In the genomic region with DNA sequence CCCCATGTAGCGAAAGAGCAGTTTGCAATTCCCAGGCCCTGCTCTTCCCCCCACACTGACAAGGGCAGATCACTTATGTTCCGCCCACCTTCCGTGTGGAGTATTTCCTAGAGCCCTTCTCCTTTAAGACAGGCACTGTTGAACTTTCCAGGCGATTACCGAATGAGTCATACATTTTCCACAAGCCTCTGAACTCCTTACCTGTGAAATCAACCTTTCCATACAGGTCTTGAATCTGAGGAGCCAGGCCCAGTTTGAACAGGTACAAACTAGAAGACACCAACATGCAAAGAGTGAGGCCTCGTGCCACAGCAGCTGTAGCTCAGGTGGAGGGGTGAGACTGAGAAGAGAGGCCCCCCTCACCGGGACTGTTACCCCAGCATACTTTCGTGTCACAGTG, we compare ENCODE assay signal across 14 mouse cellular contexts.
DNase-seq lines count a peak whose midpoint lies in the region; ATAC-seq and TF ChIP-seq lines count a peak whose summit lies in the region.
"Had no signal": no experiment of that assay in that cellular context is flagged by ENCODE, and none has a peak within 500 bp of the region (broad histone marks: within the 10 kb centered on the region; RNA-seq: fewer than 3 reads in every experiment).

No protein-coding gene starts in this region.

- 66% methylated on average over 8 of the region's 8 CpGs for WGBS in lung, embryonic 14.5 days
- WGBS in intestine, postnatal 0 days = 52% methylated on average over 8 of the region's 8 CpGs

- no peak overlapping the region for H3K4me2 ChIP-seq in lung, embryonic 14.5 days
- no peak overlapping the region for H3K4me2 ChIP-seq in intestine, postnatal 0 days (replicated peaks; ENCODE audit: low read depth)
- H3K4me2 ChIP-seq: forebrain, embryonic 13.5 days; midbrain, embryonic 13.5 days; neural tube, embryonic 13.5 days had no signal

- no peak for TF ChIP-seq CTCF in lung, embryonic 14.5 days (IDR thresholded peaks at IDR 0.05; ENCODE audit: low read depth)
- TF ChIP-seq CTCF in intestine, postnatal 0 days (IDR thresholded peaks at IDR 0.05; ENCODE audit: low read depth) = no peak

- peak; percentile 57 for DNase-seq in lung, embryonic 14.5 days
- DNase-seq in lung, postnatal 4 days = no peak
- peak; percentile 35 to 65 for DNase-seq in kidney, postnatal 36 days
- DNase-seq in neural tube, embryonic 10.5 days (ENCODE audit: extremely low spot score, low spot score) = no peak
- DNase-seq in layer of hippocampus, adult 8-10 months (ENCODE audit: low spot score in 2 of 2) = no peak
- DNase-seq: cerebellum, adult 9-10 months; layer of hippocampus, adult 9-11 months; thymus, postnatal 25 days had no signal

- no peak overlapping the region for H3K9ac ChIP-seq in lung, embryonic 14.5 days
- no peak overlapping the region for H3K9ac ChIP-seq in intestine, postnatal 0 days (ENCODE audit: low read depth, low read length)
- H3K9ac ChIP-seq: forebrain, embryonic 13.5 days; midbrain, embryonic 13.5 days; neural tube, embryonic 13.5 days had no signal

- H3K9me3 ChIP-seq in lung, embryonic 14.5 days (ENCODE audit: low read depth, low read length) = no peaks in the 10 kb centered on the region
- no peaks in the 10 kb centered on the region for H3K9me3 ChIP-seq in intestine, postnatal 0 days (ENCODE audit: control insufficient read depth)
- H3K9me3 ChIP-seq: forebrain, embryonic 13.5 days; hindbrain, embryonic 10.5 days; midbrain, embryonic 13.5 days; neural tube, embryonic 13.5 days had no signal

- H3K27ac ChIP-seq in lung, embryonic 14.5 days (ENCODE audit: low read depth) = peak overlapping the region; percentile 71
- no peak overlapping the region; the same call in 1 of the 2 replicates for H3K27ac ChIP-seq in intestine, postnatal 0 days (ENCODE audit: low read depth, low read length)
- H3K27ac ChIP-seq: forebrain, embryonic 13.5 days; hindbrain, embryonic 10.5 days; midbrain, embryonic 13.5 days; neural tube, embryonic 13.5 days had no signal

- no peaks in the 10 kb centered on the region for H3K27me3 ChIP-seq in lung, embryonic 14.5 days (ENCODE audit: insufficient read depth, low read length)
- H3K27me3 ChIP-seq in intestine, postnatal 0 days (replicated peaks; ENCODE audit: control insufficient read depth, insufficient read depth, low read length) = no peaks in the 10 kb centered on the region
- H3K27me3 ChIP-seq: forebrain, embryonic 13.5 days; midbrain, embryonic 13.5 days; neural tube, embryonic 13.5 days had no signal

- no peaks in the 10 kb centered on the region for H3K4me1 ChIP-seq in lung, embryonic 14.5 days (ENCODE audit: insufficient read depth)
- no peaks in the 10 kb centered on the region for H3K4me1 ChIP-seq in intestine, postnatal 0 days (replicated peaks; ENCODE audit: control insufficient read depth, insufficient read depth, low read length)

- ATAC-seq in lung, embryonic 14.5 days (ENCODE audit: insufficient read depth) = peak; percentile 57; the same call in 1 of the 2 replicates
- ATAC-seq in intestine, postnatal 0 days = peak; percentile 69
- no peak for ATAC-seq in monocyte, adult 5-6 weeks (replicated peaks; ENCODE audit: insufficient number of reproducible peaks, low FRiP score, low TSS enrichment, poor library complexity, severe bottlenecking)
- ATAC-seq: forebrain, embryonic 13.5 days; midbrain, embryonic 13.5 days had no signal

- H3K4me3 ChIP-seq in lung, embryonic 14.5 days (ENCODE audit: low read depth, low read length) = no peak overlapping the region
- no peak overlapping the region for H3K4me3 ChIP-seq in intestine, postnatal 0 days (ENCODE audit: low read depth, low read length)
- H3K4me3 ChIP-seq: forebrain, embryonic 13.5 days; hindbrain, embryonic 10.5 days; midbrain, embryonic 13.5 days; neural tube, embryonic 13.5 days had no signal

- H3K36me3 ChIP-seq in lung, embryonic 14.5 days (ENCODE audit: insufficient read depth) = peaks cover 53% of the 10 kb centered on the region
- peaks cover 64% of the 10 kb centered on the region for H3K36me3 ChIP-seq in intestine, postnatal 0 days (ENCODE audit: control insufficient read depth, insufficient read depth)

Comparison
In these comparisons a context has a peak if more than half of its experiments do, and no peak if none do; other contexts are left out.
1. DNase-seq: peak in lung, embryonic 14.5 days (single experiment) and kidney, postnatal 36 days (2 of 2); none in lung, postnatal 4 days (0 of 2), neural tube, embryonic 10.5 days (single experiment) and layer of hippocampus, adult 8-10 months (0 of 2).